Mouse (Mus musculus) heart, postnatal 0 days (tissue): ENCODE results near the gene Tmem117.

Experiments used
- CTCF ChIP-seq: IDR thresholded peaks from 2 replicates; pipeline ENCODE4 v1.5.1; 2016; ENCODE audit warnings: antibody characterized with exemption, control low read depth, low read depth
- EP300 ChIP-seq: IDR thresholded peaks from 2 replicates; pipeline ENCODE4 v1.6.1; 2016; ENCODE audit warnings: antibody characterized with exemption, low read depth

- TF ChIP-seq CTCF (no peak), EP300 (no peak)
Observed at GRCm38 (mm10) chr15:94638207-94638606, 9.2 kb downstream of the Tmem117 start.
